Mouse (Mus musculus): ENCODE measurements around the gene Guk1.

Guk1 gene

GRCm38 (mm10) chr11:59163255-59164236 is 28.5 kb downstream of the Guk1 start, which contains the start of gene Iba57:
TSS of gene Iba57 (minus strand) at chr11:59163739.
- DNase-seq (ENCODE audit: low read depth, low spot score), result peak; percentile 97

GRCm38 (mm10) chr11:59162443-59163254 is 29.4 kb downstream of the Guk1 start:
- no peak for DNase-seq (ENCODE audit: low read depth, low spot score)

GRCm38 (mm10) chr11:59161398-59161797 is 30.6 kb downstream of the Guk1 start:
- DNase-seq (ENCODE audit: low read depth, low spot score), result no peak

- DNase-seq (ENCODE audit: low read depth, low spot score), result no peak
Measured at GRCm38 (mm10) chr11:59159558-59159957, 32.5 kb downstream of the Guk1 start.

GRCm38 (mm10) chr11:59159099-59159498 is 32.9 kb downstream of the Guk1 start:
- DNase-seq (ENCODE audit: low read depth, low spot score), result no peak

- no peak for DNase-seq (ENCODE audit: low read depth, low spot score)
Measured at GRCm38 (mm10) chr11:59155900-59156299, 36.1 kb downstream of the Guk1 start.

- no peak for DNase-seq (ENCODE audit: low read depth, low spot score)
Measured at GRCm38 (mm10) chr11:59154220-59154619, 37.8 kb downstream of the Guk1 start.

GRCm38 (mm10) chr11:59151729-59152128 is 40.3 kb downstream of the Guk1 start:
- no peak for DNase-seq (ENCODE audit: low read depth, low spot score)

GRCm38 (mm10) chr11:59149302-59149701 is 42.7 kb downstream of the Guk1 start:
- no peak for DNase-seq (ENCODE audit: low read depth, low spot score)

GRCm38 (mm10) chr11:59142962-59143361 is 49.0 kb downstream of the Guk1 start:
- DNase-seq (ENCODE audit: low read depth, low spot score), result no peak

GRCm38 (mm10) chr11:59141772-59142370 is 50.1 kb downstream of the Guk1 start:
- no peak for DNase-seq (ENCODE audit: low read depth, low spot score)

- no peak for DNase-seq (ENCODE audit: low read depth, low spot score)
Measured at GRCm38 (mm10) chr11:59138537-59139486, 53.2 kb downstream of the Guk1 start.

- DNase-seq (ENCODE audit: low read depth, low spot score), result no peak
Measured at GRCm38 (mm10) chr11:59136994-59137706, 54.9 kb downstream of the Guk1 start.

GRCm38 (mm10) chr11:59135904-59136452 is 56.0 kb downstream of the Guk1 start, which contains the start of gene Obscn:
TSS of gene Obscn (minus strand) at chr11:59136402.
- no peak for DNase-seq (ENCODE audit: low read depth, low spot score)

GRCm38 (mm10) chr11:59135051-59135820 is 56.8 kb downstream of the Guk1 start:
- no peak for DNase-seq (ENCODE audit: low read depth, low spot score)

- DNase-seq (ENCODE audit: low read depth, low spot score), result no peak
Measured at GRCm38 (mm10) chr11:59134373-59134997, 57.5 kb downstream of the Guk1 start.
